Mouse (Mus musculus): ENCODE measurements around the gene Crk. TPM values are rescaled to one million over a fixed set of nuclear protein-coding genes. Genes with fewer than 3 reads are reported as not detected.

Crk gene
- total and polyA plus RNA-seq, 3 experiments, result 37.8 to 44.6 (median 39.9) TPM

DNA sequence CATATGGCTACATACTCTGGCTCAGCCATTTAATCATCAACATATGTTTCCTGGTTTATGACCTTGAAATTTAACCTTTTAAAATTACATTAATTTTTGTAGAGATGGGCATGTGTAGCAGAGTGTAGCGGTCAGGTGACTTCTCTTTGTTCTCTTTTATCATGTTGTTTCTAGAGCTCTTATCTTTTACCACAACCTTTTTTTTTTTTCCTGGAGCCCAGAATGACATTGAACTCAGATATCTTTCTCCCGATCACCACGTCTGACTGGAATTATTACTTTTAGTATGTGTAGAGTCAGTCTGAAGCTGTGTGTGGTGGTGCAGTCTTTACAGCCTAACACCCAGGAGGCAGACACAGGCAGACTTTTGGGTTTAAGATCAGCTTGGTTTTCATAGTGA, 62.6 kb downstream of the Crk start:
- peaks cover 19 to 90% of the 10 kb centered on the region in 2 experiments for H3K4me1 ChIP-seq (ENCODE audit: control insufficient read depth in 1 of 2, insufficient read depth in 2 of 2)
- in situ Hi-C loops (cut with MboI; ENCODE audit: low pct_ligation_motif_present, low pct_unique_long_range_greater_than_20kb, low sequenced_read_pairs), result no loop called here
- TF ChIP-seq NELFE (IDR thresholded peaks at IDR 0.05; ENCODE audit: low read depth, low read length) (no peak), BHLHE40 (IDR thresholded peaks at IDR 0.05; ENCODE audit: low read depth, low read length) (0 out of 2 replicates have a peak, but pooled peaks have one; percentile 22), MAFK (IDR thresholded peaks at IDR 0.05; ENCODE audit: insufficient replicate concordance, low read length) (no peak), HCFC1 (IDR thresholded peaks at IDR 0.05; ENCODE audit: low read depth, low read length) (no peak), EP300 (IDR thresholded peaks at IDR 0.05; ENCODE audit: low read length) (no peak), MXI1 (IDR thresholded peaks at IDR 0.05; ENCODE audit: low read depth, low read length) (no peak), ELF1 (IDR thresholded peaks at IDR 0.05; ENCODE audit: low read depth, low read length) (no peak), JUN (IDR thresholded peaks at IDR 0.05; ENCODE audit: insufficient read depth, low read depth, low read length) (no peak), NRF1 (IDR thresholded peaks at IDR 0.05; ENCODE audit: low read depth, low read length) (no peak), RCOR1 (conservative IDR thresholded peaks at IDR 0.05; ENCODE audit: low read depth, low read length) (0 out of 2 replicates have a peak, but pooled peaks have one; percentile 36), POLR2AphosphoS2 (IDR thresholded peaks at IDR 0.05; ENCODE audit: low read depth, low read length) (no peak; the same call in 1 of the 2 replicates), SMC3 (IDR thresholded peaks at IDR 0.05; ENCODE audit: low read depth, low read length) (no peak)
- no peak overlapping the region for H3K27ac ChIP-seq (ENCODE audit: insufficient read depth, low read depth)
- peaks cover 26 to 73% of the 10 kb centered on the region in 2 experiments for H3K36me3 ChIP-seq (replicated peaks in 1 of 2; ENCODE audit: control insufficient read depth in 1 of 2, insufficient read depth in 1 of 2, low read length in 1 of 2)
- H3K4me3 ChIP-seq (replicated peaks in 1 of 3; ENCODE audit: low read depth in 2 of 3, low read length in 2 of 3, poor library complexity in 1 of 3), result no peak overlapping the region
- H3K27me3 ChIP-seq (replicated peaks), result no peaks in the 10 kb centered on the region
- H3K9me3 ChIP-seq (replicated peaks; ENCODE audit: low read length), result no peaks in the 10 kb centered on the region
- H3K79me2 ChIP-seq (replicated peaks; ENCODE audit: control insufficient read depth, extremely low read depth, insufficient read depth, poor library complexity, severe bottlenecking), result peaks cover 96% of the 10 kb centered on the region
- dilution Hi-C loops (cut with MboI; ENCODE audit: extremely low pct_ligation_motif_present, extremely low pct_unique_long_range_greater_than_20kb, low sequenced_read_pairs), result no loop called here
- no peak overlapping the region; the same call in 1 of the 2 replicates for H3K4me2 ChIP-seq (ENCODE audit: insufficient read depth, low read depth, poor library complexity, severe bottlenecking)
- no peak overlapping the region for H3K9ac ChIP-seq (ENCODE audit: insufficient read depth, low read depth)
- no peak for DNase-seq (ENCODE audit: extremely low read depth)

DNA sequence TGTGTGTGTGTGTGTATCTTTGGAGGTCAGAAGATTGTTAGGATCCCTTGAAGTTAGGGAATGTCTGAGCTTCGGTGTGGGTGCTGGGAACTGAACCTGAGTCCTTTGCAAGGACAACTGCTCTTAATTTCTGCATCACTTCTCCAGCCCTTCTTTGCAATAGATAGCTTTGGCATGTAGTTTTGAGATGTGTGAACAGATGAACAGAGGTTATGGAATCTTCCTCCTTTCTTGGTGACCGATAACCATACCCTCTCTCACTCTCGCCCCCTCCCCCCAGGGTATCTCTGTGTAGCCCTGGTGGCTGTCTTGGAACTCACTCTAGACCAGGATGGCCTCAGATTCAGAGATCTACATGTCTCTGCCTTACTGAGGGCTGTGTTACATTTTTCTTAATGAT, 65.7 kb downstream of the Crk start:
- H3K4me3 ChIP-seq (replicated peaks in 1 of 3; ENCODE audit: low read depth in 2 of 3, low read length in 2 of 3, poor library complexity in 1 of 3), result no peak overlapping the region
- no peak overlapping the region for H3K4me2 ChIP-seq (ENCODE audit: insufficient read depth, low read depth, poor library complexity, severe bottlenecking)
- H3K9me3 ChIP-seq (replicated peaks; ENCODE audit: low read length), result no peaks in the 10 kb centered on the region
- H3K27ac ChIP-seq (ENCODE audit: insufficient read depth, low read depth), result no peak overlapping the region
- no peaks in the 10 kb centered on the region for H3K27me3 ChIP-seq (replicated peaks)
- H3K4me1 ChIP-seq (ENCODE audit: control insufficient read depth in 1 of 2, insufficient read depth in 2 of 2), result peaks cover 8 to 82% of the 10 kb centered on the region in 2 experiments
- in situ Hi-C loops (cut with MboI; ENCODE audit: low pct_ligation_motif_present, low pct_unique_long_range_greater_than_20kb, low sequenced_read_pairs), result no loop called here
- H3K36me3 ChIP-seq (replicated peaks in 1 of 2; ENCODE audit: control insufficient read depth in 1 of 2, insufficient read depth in 1 of 2, low read length in 1 of 2), result peaks cover 35 to 81% of the 10 kb centered on the region in 2 experiments
- H3K9ac ChIP-seq (ENCODE audit: insufficient read depth, low read depth), result no peak overlapping the region
- DNase-seq (ENCODE audit: extremely low read depth), result no peak
- dilution Hi-C loops (cut with MboI; ENCODE audit: extremely low pct_ligation_motif_present, extremely low pct_unique_long_range_greater_than_20kb, low sequenced_read_pairs), result no loop called here
- peaks cover 96% of the 10 kb centered on the region for H3K79me2 ChIP-seq (replicated peaks; ENCODE audit: control insufficient read depth, extremely low read depth, insufficient read depth, poor library complexity, severe bottlenecking)
- no peak for TF ChIP-seq POLR2A (IDR thresholded peaks at IDR 0.05; ENCODE audit: low read depth, low read length)

DNA sequence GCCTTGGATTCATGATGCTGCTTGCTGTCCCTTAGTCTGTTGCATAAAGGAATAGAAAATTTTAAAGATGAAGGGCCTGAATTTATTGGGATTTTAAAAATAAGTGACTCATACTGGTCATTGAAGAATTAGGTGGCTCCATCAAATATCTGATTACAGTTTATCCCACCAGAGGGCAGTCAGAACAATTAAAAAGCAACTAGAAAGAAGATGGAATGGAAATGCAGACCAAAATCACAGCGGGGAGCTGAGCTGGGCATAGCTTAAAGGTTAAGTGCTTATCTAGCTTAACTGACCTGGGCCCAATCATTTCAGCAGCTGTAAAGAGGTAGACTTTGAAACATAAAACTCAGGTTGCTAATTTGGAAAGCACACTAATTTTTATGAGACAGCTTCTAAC, 71.5 kb downstream of the Crk start:
- Histone ChIP-seq H3K9me3 (replicated peaks; ENCODE audit: low read length) (no peaks in the 10 kb centered on the region), H3K9ac (ENCODE audit: insufficient read depth, low read depth) (no peak overlapping the region), H3K4me2 (ENCODE audit: insufficient read depth, low read depth, poor library complexity, severe bottlenecking) (no peak overlapping the region), H3K36me3 (replicated peaks in 1 of 2; ENCODE audit: control insufficient read depth in 1 of 2, insufficient read depth in 1 of 2, low read length in 1 of 2) (peaks cover 36 to 81% of the 10 kb centered on the region in 2 experiments), H3K4me3 (replicated peaks in 1 of 3; ENCODE audit: low read depth in 2 of 3, low read length in 2 of 3, poor library complexity in 1 of 3) (no peak overlapping the region), H3K4me1 (ENCODE audit: control insufficient read depth in 1 of 2, insufficient read depth in 2 of 2) (peaks cover 7 to 73% of the 10 kb centered on the region in 2 experiments), H3K79me2 (replicated peaks; ENCODE audit: control insufficient read depth, extremely low read depth, insufficient read depth, poor library complexity, severe bottlenecking) (peaks cover 99% of the 10 kb centered on the region), H3K27me3 (replicated peaks) (no peaks in the 10 kb centered on the region), H3K27ac (ENCODE audit: insufficient read depth, low read depth) (no peak overlapping the region)
- dilution Hi-C loops (cut with MboI; ENCODE audit: extremely low pct_ligation_motif_present, extremely low pct_unique_long_range_greater_than_20kb, low sequenced_read_pairs), result no loop called here
- no peak for DNase-seq (ENCODE audit: extremely low read depth)
- in situ Hi-C loops (cut with MboI; ENCODE audit: low pct_ligation_motif_present, low pct_unique_long_range_greater_than_20kb, low sequenced_read_pairs), result no loop called here
- peak in 1 of 2 experiments; percentile 15; a peak in 1 of 4 replicates for TF ChIP-seq CTCF (conservative IDR thresholded peaks at IDR 0.05 in 1 of 2, IDR thresholded peaks at IDR 0.05 in 1 of 2; ENCODE audit: low read depth in 2 of 2, low read length in 2 of 2)
- TF ChIP-seq RAD21 (IDR thresholded peaks at IDR 0.05; ENCODE audit: low read depth, low read length), result no peak

Data from CH12.LX (cell line).